Mouse (Mus musculus): Measurements from ENCODE around the gene Fibp.

DNA sequence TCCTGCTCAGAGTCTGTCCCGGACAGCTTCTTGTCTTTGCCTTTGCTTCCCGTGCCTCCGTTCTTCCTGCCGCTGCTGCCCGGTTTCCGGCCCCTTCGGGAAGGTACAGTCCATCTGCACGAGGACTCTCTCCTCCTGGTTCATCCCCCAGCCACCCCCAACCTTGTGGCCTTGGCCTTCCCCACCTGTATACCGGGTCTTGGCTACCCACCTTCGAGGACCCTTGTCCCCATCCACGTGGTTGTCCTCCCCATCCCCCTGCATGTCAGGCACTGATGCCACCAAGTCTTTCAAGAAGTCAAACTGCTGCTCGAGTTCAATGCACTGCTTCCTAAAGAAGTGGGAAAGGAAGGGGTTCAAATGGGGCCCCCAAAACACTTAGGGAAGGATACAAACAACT is 36.9 kb upstream of the Fibp start:
- TF ChIP-seq CTCF (conservative IDR thresholded peaks at IDR 0.05; ENCODE audit: low read length) (no peak), POU5F1 (IDR thresholded peaks at IDR 0.05; ENCODE audit: borderline replicate concordance, low read length) (no peak)

Measured in E14TG2a.4 (cell line).